Comparison of ENCODE assay signal across 9 mouse cellular contexts in the genomic region with DNA sequence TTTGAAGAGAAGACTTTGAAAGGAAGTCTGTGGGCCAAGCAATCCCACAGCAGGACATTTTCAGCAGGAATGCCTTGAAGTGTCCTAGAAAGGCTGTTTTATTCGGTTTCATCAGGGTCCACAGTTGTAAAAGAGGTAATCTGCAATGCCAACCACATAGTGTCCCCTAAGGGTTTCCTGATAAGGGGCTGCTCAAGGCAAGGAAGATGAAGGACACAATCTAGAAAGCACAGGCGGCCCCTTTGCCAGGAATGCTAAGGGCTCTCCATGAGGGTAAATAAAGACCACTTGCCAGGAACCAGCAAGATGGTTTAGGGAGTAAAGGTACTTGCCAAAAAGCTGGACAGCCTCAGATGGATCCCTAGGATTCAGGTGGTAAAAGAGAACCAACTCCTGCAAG.
"Had no signal": no experiment of that assay in that cellular context is flagged by ENCODE, and none has a peak within 500 bp of the region (broad histone marks: within the 10 kb centered on the region; RNA-seq: fewer than 3 reads in every experiment).

No protein-coding gene starts in this region.

- H3K27me3 ChIP-seq: midbrain, embryonic 13.5 days; neural tube, embryonic 15.5 days had no signal

- H3K36me3 ChIP-seq: limb, embryonic 10.5 days; midbrain, embryonic 13.5 days; neural tube, embryonic 15.5 days had no signal

- H3K4me2 ChIP-seq: midbrain, embryonic 13.5 days; neural tube, embryonic 15.5 days had no signal

- H3K9ac ChIP-seq: midbrain, embryonic 13.5 days; neural tube, embryonic 15.5 days had no signal

- H3K4me1 ChIP-seq: midbrain, embryonic 13.5 days had no signal

- H3K4me3 ChIP-seq: left cerebral cortex, adult 2 months; limb, embryonic 10.5 days; midbrain, embryonic 13.5 days; neural tube, embryonic 15.5 days had no signal

- H3K27ac ChIP-seq: hindbrain, postnatal 0 days; left cerebral cortex, adult 2 months; limb, embryonic 10.5 days; midbrain, embryonic 13.5 days; neural tube, embryonic 15.5 days had no signal

- ATAC-seq: hindbrain, postnatal 0 days; midbrain, embryonic 13.5 days had no signal

- H3K9me3 ChIP-seq: limb, embryonic 10.5 days; midbrain, embryonic 13.5 days; neural tube, embryonic 15.5 days had no signal

- DNase-seq: kidney, adult 18-20 months; kidney, postnatal 10 days; right cerebral cortex, adult 18-20 months; right cerebral cortex, postnatal 25 days had no signal
